Mouse (Mus musculus): ENCODE results near the gene Rras2. TPM values are rescaled to one million over a fixed set of nuclear protein-coding genes. Genes with fewer than 3 reads are reported as not detected.

Rras2 gene
- polyA plus RNA-seq, 1 experiment from 2014 or later = 20.0 TPM

DNA sequence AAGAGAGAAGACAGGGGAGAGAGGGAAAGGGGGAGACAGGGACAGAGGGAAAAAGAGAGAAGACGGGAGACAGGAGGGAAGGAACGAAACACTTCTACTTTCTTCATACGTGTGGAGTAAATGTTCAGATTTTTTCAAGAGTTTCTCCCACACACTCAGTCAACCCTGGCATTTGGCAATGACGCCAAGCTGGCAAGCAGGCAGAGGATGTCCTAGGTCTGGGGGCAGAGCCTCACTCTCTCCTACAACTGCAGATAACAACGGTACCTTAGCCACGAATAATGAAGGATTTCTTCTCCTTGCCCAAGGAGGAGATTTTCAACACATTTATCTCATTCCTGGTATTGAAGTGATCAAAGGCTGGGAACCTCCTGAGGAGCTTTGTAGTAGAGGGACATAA is 30.2 kb downstream of the Rras2 start:
- Histone ChIP-seq H3K4me1 (0 out of 2 replicates have a peak, but pooled peaks cover 5% of the 10 kb centered on the region), H3K36me3 (no peaks in the 10 kb centered on the region), H3K9ac (no peak overlapping the region), H3K27me3 (no peaks in the 10 kb centered on the region), H3K4me2 (replicated peaks) (no peak overlapping the region), H3K9me3 (replicated peaks) (no peaks in the 10 kb centered on the region), H3K27ac (replicated peaks) (no peak overlapping the region), H3K4me3 (replicated peaks) (no peak overlapping the region)
- no peak for ATAC-seq (ENCODE audit: insufficient number of reproducible peaks, low FRiP score, low TSS enrichment, low read depth)
- WGBS = 44% methylated on average over 6 of the region's 6 CpGs

DNA sequence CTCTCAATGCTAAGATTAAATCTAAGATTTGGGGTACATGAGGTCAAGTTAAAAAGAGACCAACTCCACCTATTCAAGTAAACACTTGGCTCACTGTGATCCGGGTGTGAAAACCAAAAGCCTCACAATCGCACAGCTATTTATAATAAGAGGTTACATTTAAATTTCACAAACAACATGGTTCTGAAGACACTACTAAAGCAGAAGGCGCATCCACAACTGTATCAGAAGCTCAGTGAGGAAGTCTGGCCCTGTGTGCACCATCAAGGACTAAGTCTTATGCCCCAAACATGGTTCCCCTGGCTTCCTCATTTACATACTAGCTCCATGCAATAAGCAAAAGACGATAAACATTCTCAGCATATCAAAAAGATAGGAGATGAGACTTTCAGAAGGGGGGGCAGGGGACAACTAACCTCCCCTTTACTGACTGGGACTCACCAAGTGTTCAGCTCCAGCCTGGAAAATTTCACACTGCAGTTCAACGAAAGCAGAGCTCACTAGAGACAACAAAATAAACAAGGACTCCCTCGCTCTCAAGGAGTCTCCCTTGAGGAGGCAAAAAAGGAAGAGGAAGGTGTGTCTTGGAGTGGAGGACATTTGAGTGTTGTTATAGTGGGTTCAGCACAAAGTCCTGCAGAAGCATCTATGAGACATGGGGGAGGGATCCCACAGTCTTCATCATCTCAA is 31.4 kb downstream of the Rras2 start:
- Histone ChIP-seq H3K27ac (replicated peaks) (no peak overlapping the region), H3K4me2 (replicated peaks) (no peak overlapping the region), H3K4me1 (0 out of 2 replicates have a peak, but pooled peaks cover 8% of the 10 kb centered on the region), H3K9ac (no peak overlapping the region), H3K27me3 (no peaks in the 10 kb centered on the region), H3K36me3 (no peaks in the 10 kb centered on the region), H3K9me3 (replicated peaks) (no peaks in the 10 kb centered on the region), H3K4me3 (replicated peaks) (no peak overlapping the region)
- 73% methylated on average over 6 of the region's 6 CpGs for WGBS
- ATAC-seq (ENCODE audit: insufficient number of reproducible peaks, low FRiP score, low TSS enrichment, low read depth) = no peak

DNA sequence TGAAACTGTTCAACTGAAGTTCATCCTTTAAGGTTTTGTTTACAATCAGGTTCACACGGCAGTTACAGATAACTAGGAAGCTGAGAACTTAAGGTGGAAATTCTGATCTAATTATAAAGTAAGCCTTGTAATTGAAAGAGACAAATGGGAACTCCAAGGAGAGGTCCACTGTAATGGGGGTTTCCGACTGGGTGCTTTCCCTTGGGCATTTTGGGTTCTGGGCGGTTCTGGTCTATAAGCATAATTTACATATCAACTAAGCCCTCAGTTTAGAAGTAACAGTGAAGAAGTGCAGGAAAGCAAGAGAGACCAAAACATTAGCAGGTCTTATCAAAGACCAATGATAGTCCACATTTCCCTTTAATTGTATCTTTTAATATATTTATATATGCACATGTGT is 33.8 kb downstream of the Rras2 start:
- Histone ChIP-seq H3K9me3 (replicated peaks) (no peaks in the 10 kb centered on the region), H3K4me2 (replicated peaks) (no peak overlapping the region), H3K4me3 (replicated peaks) (no peak overlapping the region), H3K27ac (replicated peaks) (no peak overlapping the region), H3K4me1 (0 out of 2 replicates have a peak, but pooled peaks cover 8% of the 10 kb centered on the region), H3K27me3 (no peaks in the 10 kb centered on the region), H3K36me3 (no peaks in the 10 kb centered on the region), H3K9ac (no peak overlapping the region)
- 72% methylated on average over 3 of the region's 3 CpGs for WGBS
- ATAC-seq (ENCODE audit: insufficient number of reproducible peaks, low FRiP score, low TSS enrichment, low read depth) = no peak

DNA sequence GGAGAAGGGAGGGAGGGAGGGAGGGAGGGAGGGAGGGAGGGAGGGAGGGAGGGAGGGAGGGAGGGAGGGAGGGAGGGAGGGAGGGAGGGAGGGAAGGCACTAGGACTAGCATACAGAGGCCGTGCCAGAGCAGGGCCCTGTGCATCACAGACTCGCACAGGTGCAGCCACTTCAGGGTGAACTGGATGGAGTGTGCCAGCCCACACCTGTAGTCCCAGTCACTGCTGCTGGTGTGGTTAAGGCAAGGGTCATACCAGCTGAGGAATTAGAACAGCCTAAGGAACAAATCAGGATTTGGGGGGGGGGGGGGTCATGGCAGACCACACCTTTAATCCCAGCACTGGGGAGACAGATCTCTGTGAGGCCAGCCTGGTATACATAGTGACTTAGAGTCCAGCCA is 34.5 kb downstream of the Rras2 start:
- H3K9me3 ChIP-seq (replicated peaks) = no peaks in the 10 kb centered on the region
- no peak overlapping the region for H3K9ac ChIP-seq
- no peak for ATAC-seq (ENCODE audit: insufficient number of reproducible peaks, low FRiP score, low TSS enrichment, low read depth)
- 68% methylated on average over 2 of the region's 2 CpGs for WGBS
- H3K4me1 ChIP-seq = 0 out of 2 replicates have a peak, but pooled peaks cover 8% of the 10 kb centered on the region
- no peaks in the 10 kb centered on the region for H3K36me3 ChIP-seq
- H3K27me3 ChIP-seq = no peaks in the 10 kb centered on the region
- no peak overlapping the region for H3K4me2 ChIP-seq (replicated peaks)
- no peak overlapping the region for H3K4me3 ChIP-seq (replicated peaks)
- H3K27ac ChIP-seq (replicated peaks) = no peak overlapping the region

DNA sequence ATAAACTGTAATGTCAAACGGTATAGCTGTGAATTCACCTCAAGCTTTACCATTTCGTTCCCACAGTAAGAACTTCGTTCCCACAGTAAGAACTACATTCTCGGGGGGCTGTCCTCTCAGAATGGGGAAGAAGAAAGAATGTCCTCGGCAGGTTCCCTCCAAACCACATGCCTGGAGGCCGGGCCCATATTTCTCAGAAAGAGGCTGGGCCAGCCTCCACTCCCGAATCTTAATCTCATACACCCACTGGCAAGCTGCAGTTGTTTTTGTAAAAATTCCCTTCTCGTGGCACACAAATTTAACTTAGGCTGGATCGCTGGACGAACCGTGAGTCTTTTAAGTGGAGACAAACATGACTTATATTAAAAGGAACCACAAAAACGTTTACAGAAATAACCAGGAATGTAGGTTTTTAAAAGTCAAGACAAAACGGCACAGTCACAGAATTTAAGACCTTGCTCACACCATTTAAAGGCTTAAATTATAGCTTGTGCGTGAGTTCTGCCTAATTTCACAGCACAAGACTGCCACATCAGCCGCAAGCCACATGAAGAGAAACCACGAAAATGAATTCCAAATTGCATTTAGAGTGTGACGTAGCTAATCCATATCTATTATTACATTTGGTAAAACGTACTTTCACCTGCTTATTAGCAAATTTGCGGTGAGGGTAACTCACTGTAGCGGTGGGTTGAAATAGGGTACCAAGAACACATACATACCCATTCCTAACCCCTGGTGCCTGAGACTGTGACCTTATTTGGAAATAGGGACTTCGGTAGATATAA is 35.8 kb downstream of the Rras2 start:
- Histone ChIP-seq H3K27ac (replicated peaks) (no peak overlapping the region), H3K9ac (no peak overlapping the region), H3K4me2 (replicated peaks) (no peak overlapping the region), H3K4me3 (replicated peaks) (no peak overlapping the region), H3K36me3 (no peaks in the 10 kb centered on the region), H3K4me1 (0 out of 2 replicates have a peak, but pooled peaks cover 7% of the 10 kb centered on the region), H3K27me3 (no peaks in the 10 kb centered on the region), H3K9me3 (replicated peaks) (no peaks in the 10 kb centered on the region)
- WGBS = 44% methylated on average over 21 of the region's 21 CpGs
- no peak; the same call in 1 of the 2 replicates for ATAC-seq (ENCODE audit: insufficient number of reproducible peaks, low FRiP score, low TSS enrichment, low read depth)

DNA sequence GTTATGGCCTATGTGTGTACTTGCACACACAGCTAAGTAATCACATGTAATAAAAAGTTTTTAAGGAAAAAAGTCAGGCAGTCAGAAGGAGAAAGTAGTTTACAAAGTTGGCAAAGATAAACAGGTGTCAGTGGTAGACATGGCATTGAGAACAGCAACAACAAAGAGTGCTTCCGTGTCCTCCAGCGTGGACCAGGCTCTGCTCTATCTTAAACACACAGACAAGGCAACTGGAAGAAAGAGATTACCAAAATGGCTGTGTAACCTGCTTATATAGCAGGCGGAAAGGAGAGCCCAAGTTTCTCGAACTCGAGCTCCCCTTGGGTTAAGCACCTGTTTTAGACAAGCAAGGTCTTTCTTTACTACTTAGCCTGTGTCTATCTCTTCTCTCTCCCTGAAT is 37.3 kb downstream of the Rras2 start:
- Histone ChIP-seq H3K4me3 (replicated peaks) (no peak overlapping the region), H3K27me3 (no peaks in the 10 kb centered on the region), H3K9me3 (replicated peaks) (no peaks in the 10 kb centered on the region), H3K4me1 (0 out of 2 replicates have a peak, but pooled peaks cover 4% of the 10 kb centered on the region), H3K27ac (replicated peaks) (no peak overlapping the region), H3K4me2 (replicated peaks) (no peak overlapping the region), H3K36me3 (no peaks in the 10 kb centered on the region), H3K9ac (no peak overlapping the region)
- no peak for ATAC-seq (ENCODE audit: insufficient number of reproducible peaks, low FRiP score, low TSS enrichment, low read depth)
- WGBS = 93% methylated on average over 5 of the region's 5 CpGs

DNA sequence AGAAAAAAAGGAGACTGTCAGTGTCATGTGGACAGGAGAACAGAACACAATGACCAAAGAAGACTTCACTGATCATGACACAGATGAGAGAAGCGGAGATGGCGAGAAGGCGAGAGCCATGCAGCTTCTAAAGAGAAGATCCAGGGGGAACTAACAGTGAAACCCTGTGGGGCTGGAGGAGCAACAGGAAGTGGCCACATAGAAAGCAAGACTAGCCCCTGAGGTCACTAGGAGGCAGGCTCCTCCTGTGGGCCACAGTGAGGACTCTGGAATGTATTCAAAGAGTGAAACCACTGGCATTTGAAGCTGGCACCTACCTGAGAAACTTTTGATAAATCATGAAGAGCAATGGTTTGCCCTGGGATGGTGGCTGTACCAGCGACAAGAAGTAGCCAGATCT is 38.2 kb downstream of the Rras2 start:
- H3K4me1 ChIP-seq = 0 out of 2 replicates have a peak, but pooled peaks cover 4% of the 10 kb centered on the region
- no peak overlapping the region for H3K4me3 ChIP-seq (replicated peaks)
- WGBS = 90% methylated on average over 4 of the region's 4 CpGs
- H3K4me2 ChIP-seq (replicated peaks) = no peak overlapping the region
- no peaks in the 10 kb centered on the region for H3K36me3 ChIP-seq
- H3K27me3 ChIP-seq = no peaks in the 10 kb centered on the region
- H3K9me3 ChIP-seq (replicated peaks) = no peaks in the 10 kb centered on the region
- ATAC-seq (ENCODE audit: insufficient number of reproducible peaks, low FRiP score, low TSS enrichment, low read depth) = no peak
- no peak overlapping the region for H3K9ac ChIP-seq
- H3K27ac ChIP-seq (replicated peaks) = no peak overlapping the region

DNA sequence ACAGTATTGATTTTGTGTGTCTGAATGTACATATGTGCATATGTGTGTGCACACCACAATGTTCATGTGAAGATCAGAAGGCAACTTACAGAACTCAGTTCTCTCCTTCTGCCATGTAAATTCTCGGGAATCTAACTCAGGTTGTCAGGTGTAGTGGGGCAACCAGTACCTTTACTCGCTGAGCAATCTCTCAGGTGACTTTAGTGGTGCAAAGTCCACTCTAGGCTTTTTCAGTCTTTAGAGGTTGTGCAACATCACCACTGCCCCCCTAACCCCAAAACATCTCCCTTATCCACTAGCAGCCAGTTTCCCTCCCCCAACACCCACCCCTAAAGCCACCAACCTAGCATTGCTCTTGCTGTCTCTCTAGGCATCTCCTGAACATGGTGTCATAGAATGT is 43.0 kb downstream of the Rras2 start:
- Histone ChIP-seq H3K36me3 (no peaks in the 10 kb centered on the region), H3K27me3 (no peaks in the 10 kb centered on the region), H3K4me1 (peaks cover 21% of the 10 kb centered on the region), H3K27ac (replicated peaks) (no peak overlapping the region), H3K9ac (no peak overlapping the region), H3K9me3 (replicated peaks) (no peaks in the 10 kb centered on the region), H3K4me2 (replicated peaks) (no peak overlapping the region), H3K4me3 (replicated peaks) (no peak overlapping the region)
- ATAC-seq (ENCODE audit: insufficient number of reproducible peaks, low FRiP score, low TSS enrichment, low read depth) = no peak
- 76% methylated on average over 2 of the region's 2 CpGs for WGBS

DNA sequence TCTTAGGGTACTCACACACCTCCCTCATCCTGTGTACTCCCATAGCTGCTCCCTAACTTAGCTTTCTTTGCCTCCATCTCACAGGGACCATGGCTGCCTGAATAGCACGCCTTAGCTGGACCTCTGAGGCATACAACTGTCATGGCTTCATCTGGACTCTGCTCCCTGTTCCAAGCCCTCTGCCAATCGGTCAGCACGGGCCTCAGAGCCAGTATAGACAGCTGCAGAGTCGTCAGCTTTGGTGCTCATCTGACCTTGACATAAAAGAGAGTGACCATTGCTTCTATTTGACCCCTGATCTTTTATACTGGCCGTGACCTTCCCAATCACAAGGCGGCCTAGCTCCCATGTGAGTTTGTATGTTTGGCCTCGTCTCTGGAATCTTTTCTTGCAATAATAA is 43.4 kb downstream of the Rras2 start:
- no peaks in the 10 kb centered on the region for H3K27me3 ChIP-seq
- H3K4me1 ChIP-seq = peaks cover 21% of the 10 kb centered on the region
- H3K9ac ChIP-seq = no peak overlapping the region
- H3K4me3 ChIP-seq (replicated peaks) = no peak overlapping the region
- H3K36me3 ChIP-seq = no peaks in the 10 kb centered on the region
- H3K4me2 ChIP-seq (replicated peaks) = no peak overlapping the region
- no peak for ATAC-seq (ENCODE audit: insufficient number of reproducible peaks, low FRiP score, low TSS enrichment, low read depth)
- 70% methylated on average over 7 of the region's 7 CpGs for WGBS
- no peaks in the 10 kb centered on the region for H3K9me3 ChIP-seq (replicated peaks)
- no peak overlapping the region for H3K27ac ChIP-seq (replicated peaks)

DNA sequence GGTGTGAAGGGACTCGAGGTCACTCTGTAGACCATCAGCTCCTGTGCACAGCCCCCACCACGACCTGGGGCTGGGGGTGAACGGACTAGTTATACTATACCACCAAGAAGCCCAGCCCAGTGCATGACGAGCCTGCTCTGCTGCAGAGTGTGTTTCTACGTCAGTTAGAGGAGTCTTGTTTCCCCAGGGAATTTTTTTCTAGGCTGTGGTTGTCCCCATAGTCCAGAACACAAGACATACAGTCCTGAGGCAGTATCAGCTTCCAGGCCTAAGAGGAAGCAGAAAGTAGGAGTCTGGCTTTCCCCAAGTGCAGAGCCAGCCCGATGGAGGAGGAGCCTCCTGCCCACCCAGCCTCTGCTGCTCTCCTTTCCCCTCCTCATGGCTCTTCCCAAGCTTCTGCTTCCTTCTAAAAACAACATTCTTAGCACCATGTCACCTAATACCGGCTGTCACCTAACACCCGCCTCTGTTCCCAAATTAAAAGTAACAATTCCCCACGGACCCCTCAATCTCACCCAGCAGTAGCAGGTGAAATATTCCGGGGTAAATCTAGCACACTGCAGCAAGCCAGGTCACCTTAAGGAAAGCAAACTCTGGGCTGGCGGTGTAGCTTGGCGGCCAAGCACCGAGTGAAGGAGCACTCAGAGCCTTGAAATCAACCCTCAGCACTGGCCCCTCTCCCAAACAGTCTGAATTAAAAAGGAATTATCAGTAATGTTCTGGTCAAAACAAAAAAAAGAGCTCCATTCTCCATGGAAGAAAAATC is 45.5 kb downstream of the Rras2 start:
- peak overlapping the region; percentile 65 for H3K27ac ChIP-seq (replicated peaks)
- H3K9me3 ChIP-seq (replicated peaks) = no peaks in the 10 kb centered on the region
- H3K9ac ChIP-seq = no peak overlapping the region
- peak overlapping the region; percentile 19 for H3K4me2 ChIP-seq (replicated peaks)
- no peak overlapping the region for H3K4me3 ChIP-seq (replicated peaks)
- H3K36me3 ChIP-seq = no peaks in the 10 kb centered on the region
- peak; percentile 56; the same call in 1 of the 2 replicates for ATAC-seq (ENCODE audit: insufficient number of reproducible peaks, low FRiP score, low TSS enrichment, low read depth)
- no peaks in the 10 kb centered on the region for H3K27me3 ChIP-seq
- 20% methylated on average over 13 of the region's 13 CpGs for WGBS
- H3K4me1 ChIP-seq = peaks cover 21% of the 10 kb centered on the region

DNA sequence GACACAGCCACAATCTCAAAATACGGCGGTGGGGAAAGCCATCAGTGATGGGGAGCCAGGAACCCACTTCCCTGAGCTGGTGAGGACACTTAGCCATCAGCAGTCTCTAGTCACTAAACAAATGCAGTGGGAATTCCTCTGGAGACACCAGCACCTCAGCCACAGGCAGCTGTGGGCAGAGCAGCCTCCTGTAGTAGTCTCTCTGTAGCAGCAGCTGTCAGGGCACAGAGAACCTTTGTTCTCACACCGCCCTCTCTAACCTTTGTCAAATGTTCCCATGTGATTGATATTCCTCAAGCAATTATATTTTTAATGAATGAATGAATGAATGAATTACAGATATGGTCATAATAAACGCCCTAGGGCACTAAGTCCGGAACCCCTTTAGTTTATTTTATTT is 46.2 kb downstream of the Rras2 start:
- no peak for ATAC-seq (ENCODE audit: insufficient number of reproducible peaks, low FRiP score, low TSS enrichment, low read depth)
- Histone ChIP-seq H3K9ac (no peak overlapping the region), H3K9me3 (replicated peaks) (no peaks in the 10 kb centered on the region), H3K27ac (replicated peaks) (no peak overlapping the region; the same call in 1 of the 2 replicates), H3K4me3 (replicated peaks) (no peak overlapping the region), H3K27me3 (no peaks in the 10 kb centered on the region), H3K4me2 (replicated peaks) (no peak overlapping the region), H3K36me3 (no peaks in the 10 kb centered on the region), H3K4me1 (peaks cover 25% of the 10 kb centered on the region)
- WGBS = 65% methylated on average over 5 of the region's 5 CpGs
